Mouse (Mus musculus): ENCODE results near the gene Trim13. TPM values are rescaled to one million over a fixed set of nuclear protein-coding genes. Genes with fewer than 3 reads are reported as not detected.
A peak's percentile ranks its signal among the peaks of the same experiment; 100 is the strongest.
"Not testable (repeated sequence)": the region's sequence is repeated elsewhere in the genome, so short reads cannot be mapped to it uniquely, and the experiment has no call there.

The Trim13 gene
- polyA plus RNA-seq, 1 experiment = 14.3 TPM

DNA sequence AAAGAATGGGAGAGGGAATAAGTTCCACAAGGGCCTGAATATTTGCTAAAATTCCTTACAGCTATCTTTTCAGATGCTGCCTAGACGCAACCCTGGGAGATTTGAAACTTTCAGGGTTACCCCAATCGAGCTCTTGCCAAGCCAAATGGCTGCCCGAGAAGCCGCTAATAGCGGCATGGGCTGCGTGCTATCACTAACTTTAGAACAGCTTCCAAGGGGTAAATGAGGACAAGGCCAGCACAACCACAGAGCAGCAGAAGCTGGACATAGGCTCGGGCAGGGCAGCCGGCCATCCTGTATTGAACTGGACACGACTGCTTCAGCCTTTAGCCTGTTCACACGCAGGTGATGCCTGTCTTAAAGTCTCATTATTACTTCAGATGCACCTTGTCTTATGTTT, 23.0 kb upstream of the Trim13 start:
- no peaks in the 10 kb centered on the region for H3K4me1 ChIP-seq (ENCODE audit: control insufficient read depth, insufficient read depth, low read length)
- no peak overlapping the region for H3K4me3 ChIP-seq (ENCODE audit: insufficient read depth, low read length)
- TF ChIP-seq POLR2A (IDR thresholded peaks at IDR 0.05; ENCODE audit: extremely low read depth, insufficient read depth, low read length) (no peak), CTCF (IDR thresholded peaks at IDR 0.05; ENCODE audit: extremely low read depth, insufficient read depth, low read length) (no peak)
- H3K27ac ChIP-seq (ENCODE audit: insufficient read depth, low read length) = no peak overlapping the region

DNA sequence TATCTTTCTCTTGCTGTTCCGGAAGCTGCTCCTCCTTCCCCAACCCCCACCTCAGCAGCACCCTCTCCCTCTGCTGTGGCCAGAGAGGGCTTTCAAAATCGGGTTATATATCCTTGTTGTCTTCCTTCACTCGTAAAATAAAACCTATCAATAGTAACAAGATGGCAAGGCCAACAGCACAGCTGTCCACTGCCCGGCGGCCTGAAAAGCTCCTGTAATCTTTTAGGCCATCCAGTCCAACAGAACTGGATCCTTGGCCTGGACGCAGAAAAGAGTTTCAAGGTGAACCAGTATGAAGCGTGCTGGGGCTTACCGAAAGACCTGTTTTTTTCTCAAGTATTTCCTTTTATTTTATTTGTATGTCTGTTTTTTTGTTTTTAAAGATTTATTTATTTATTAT, 22.1 kb upstream of the Trim13 start:
- no peaks in the 10 kb centered on the region for H3K4me1 ChIP-seq (ENCODE audit: control insufficient read depth, insufficient read depth, low read length)
- H3K27ac ChIP-seq (ENCODE audit: insufficient read depth, low read length) = no peak overlapping the region
- H3K4me3 ChIP-seq (ENCODE audit: insufficient read depth, low read length) = no peak overlapping the region
- TF ChIP-seq CTCF (IDR thresholded peaks at IDR 0.05; ENCODE audit: extremely low read depth, insufficient read depth, low read length) (no peak), POLR2A (IDR thresholded peaks at IDR 0.05; ENCODE audit: extremely low read depth, insufficient read depth, low read length) (no peak)

DNA sequence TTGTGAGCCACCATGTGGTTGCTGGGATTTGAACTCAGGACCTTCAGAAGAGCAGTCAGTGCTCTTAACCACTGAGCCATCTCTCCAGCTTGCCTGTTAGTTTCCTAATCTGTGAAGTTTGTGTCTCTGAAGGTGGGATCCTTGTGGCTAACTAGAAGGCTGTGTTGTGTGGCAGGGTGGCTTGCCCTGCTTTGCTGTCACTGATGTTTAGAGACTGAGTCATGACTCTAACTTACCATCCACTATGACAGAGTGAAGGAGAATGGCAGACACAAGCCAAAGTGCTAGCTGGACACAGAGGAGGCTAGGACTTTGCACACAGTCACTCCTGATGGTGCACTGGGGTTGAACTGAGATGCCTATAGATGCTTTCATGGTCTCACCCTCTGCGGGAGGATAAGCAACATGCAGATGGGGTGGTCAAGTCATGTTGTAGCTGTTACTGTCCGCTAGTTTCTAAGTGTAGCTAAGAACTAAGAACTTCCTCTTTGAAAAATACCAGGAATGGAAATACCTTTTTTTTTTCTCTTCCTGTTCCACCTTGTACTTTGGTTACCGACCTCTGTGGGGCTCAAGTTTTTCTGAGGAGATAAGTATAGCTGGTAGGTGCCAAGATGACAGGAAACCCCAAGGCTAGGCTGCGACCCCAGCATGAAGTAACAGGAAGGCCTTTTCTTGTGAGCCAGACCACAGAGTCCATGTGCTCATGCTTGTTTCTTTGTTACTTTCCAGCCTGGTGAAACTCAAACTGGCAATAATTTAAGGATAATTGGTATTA, 8.6 kb upstream of the Trim13 start:
- no peak for TF ChIP-seq POLR2A (IDR thresholded peaks at IDR 0.05; ENCODE audit: extremely low read depth, insufficient read depth, low read length)
- Histone ChIP-seq H3K27ac (ENCODE audit: insufficient read depth, low read length) (no peak overlapping the region), H3K4me3 (ENCODE audit: insufficient read depth, low read length) (no peak overlapping the region), H3K4me1 (ENCODE audit: control insufficient read depth, insufficient read depth, low read length) (no peaks in the 10 kb centered on the region)

DNA sequence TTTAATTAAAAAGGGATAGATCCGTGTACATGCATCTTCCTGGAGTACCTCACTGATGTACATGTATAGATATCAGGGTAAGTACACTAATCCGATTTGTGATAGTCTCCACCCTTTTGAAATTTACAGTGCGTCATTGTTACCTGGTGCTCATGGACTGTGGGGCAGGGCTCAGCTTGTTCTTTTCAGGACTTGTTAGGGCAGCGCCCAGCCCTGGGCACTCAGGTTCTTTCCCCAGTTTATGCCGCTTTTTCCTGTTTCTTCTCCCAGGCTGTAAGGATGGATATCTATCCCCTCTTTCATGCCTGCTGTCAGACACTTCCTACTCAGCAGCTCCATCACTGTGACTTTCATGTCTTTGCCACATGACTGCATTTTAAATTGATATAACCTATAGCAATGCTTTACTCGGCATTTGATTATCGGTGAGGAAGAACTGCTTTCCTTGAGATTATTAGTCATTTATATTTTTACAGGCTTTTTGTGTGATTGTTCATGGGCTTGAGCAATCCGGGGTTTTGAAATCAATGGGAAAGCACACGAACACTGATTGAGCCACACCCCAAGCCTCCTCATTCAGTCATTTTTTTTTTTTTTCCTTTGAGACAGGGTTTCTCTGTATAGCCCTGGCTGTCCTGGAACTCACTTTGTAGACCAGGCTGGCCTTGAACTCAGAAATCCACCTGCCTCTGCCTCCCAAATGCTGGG, 1.2 kb upstream of the Trim13 start:
- peaks cover 3% of the 10 kb centered on the region; the same call in 1 of the 2 replicates for H3K4me1 ChIP-seq (ENCODE audit: control insufficient read depth, insufficient read depth, low read length)
- no peak overlapping the region for H3K27ac ChIP-seq (ENCODE audit: insufficient read depth, low read length)
- TF ChIP-seq CTCF (IDR thresholded peaks at IDR 0.05; ENCODE audit: extremely low read depth, insufficient read depth, low read length) (no peak), POLR2A (IDR thresholded peaks at IDR 0.05; ENCODE audit: extremely low read depth, insufficient read depth, low read length) (no peak)
- no peak overlapping the region for H3K4me3 ChIP-seq (ENCODE audit: insufficient read depth, low read length)

DNA sequence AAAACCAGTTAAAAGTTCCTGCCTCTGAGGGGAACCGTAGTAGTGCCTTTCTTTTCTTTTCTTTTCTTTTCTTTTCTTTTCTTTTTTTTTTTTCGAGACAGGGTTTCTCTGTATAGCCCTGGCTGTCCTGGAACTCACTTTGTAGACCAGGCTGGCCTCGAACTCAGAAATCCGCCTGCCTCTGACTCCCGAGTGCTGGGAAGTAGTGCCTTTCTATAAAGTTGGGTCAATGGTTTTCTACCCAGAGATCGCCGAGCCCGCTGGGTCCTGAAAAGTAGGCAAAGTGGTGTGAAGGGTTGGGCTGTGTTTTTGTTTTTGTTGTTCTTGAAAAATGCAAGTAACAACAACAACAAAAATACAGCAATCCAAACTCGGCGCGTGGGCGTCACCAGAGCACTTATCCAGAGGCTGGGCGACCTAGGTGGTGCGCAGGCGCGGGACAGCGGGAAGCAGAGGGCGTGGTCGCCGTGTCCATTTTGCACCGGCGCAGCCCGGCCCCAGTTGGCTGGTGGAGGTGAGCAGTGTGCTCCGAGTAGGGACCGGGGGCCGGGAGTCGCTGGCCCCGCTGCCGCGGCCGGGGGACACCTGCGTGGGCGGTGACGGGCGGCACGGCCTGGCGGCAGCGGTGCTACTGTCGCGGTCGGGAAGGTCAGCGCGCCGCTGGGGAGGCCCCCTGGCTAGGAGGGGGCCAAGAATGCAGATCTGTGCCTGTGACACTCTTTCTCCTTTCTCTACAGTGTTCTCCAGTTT, 1.2 kb downstream of the Trim13 start:
- TF ChIP-seq CTCF (IDR thresholded peaks at IDR 0.05; ENCODE audit: extremely low read depth, insufficient read depth, low read length) = no peak
- peak; percentile 71; the same call in 1 of the 2 replicates for TF ChIP-seq POLR2A (IDR thresholded peaks at IDR 0.05; ENCODE audit: extremely low read depth, insufficient read depth, low read length)
- Histone ChIP-seq H3K4me3 (ENCODE audit: insufficient read depth, low read length) (peak overlapping the region; percentile 61), H3K4me1 (ENCODE audit: control insufficient read depth, insufficient read depth, low read length) (peaks cover 4% of the 10 kb centered on the region; the same call in 1 of the 2 replicates), H3K27ac (ENCODE audit: insufficient read depth, low read length) (peak overlapping the region; percentile 80; the same call in 1 of the 2 replicates)

DNA sequence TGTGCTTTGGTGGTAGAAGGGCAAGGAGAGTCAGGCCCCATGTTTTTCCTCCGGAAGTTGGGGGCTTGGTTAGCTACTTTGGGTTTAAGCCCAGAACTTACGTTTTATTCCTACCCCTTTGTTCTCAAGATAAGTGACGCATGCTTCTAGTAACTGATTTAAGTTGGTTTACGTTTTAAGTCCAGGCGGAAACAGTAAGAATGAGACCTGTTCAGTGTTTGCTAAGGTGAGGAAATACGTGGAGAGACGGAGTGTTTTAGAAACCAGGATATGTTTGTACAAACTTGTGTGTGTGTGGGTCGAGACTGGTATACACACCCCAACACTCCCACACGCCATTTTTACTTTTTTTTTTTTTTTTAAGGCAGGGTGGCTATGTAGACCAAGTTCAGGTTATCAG, 3.3 kb downstream of the Trim13 start:
- TF ChIP-seq CTCF (IDR thresholded peaks at IDR 0.05; ENCODE audit: extremely low read depth, insufficient read depth, low read length) = no peak
- TF ChIP-seq POLR2A (IDR thresholded peaks at IDR 0.05; ENCODE audit: extremely low read depth, insufficient read depth, low read length) = no peak
- Histone ChIP-seq H3K4me3 (ENCODE audit: insufficient read depth, low read length) (no peak overlapping the region), H3K4me1 (ENCODE audit: control insufficient read depth, insufficient read depth, low read length) (peaks cover 4% of the 10 kb centered on the region; the same call in 1 of the 2 replicates), H3K27ac (ENCODE audit: insufficient read depth, low read length) (no peak overlapping the region)

DNA sequence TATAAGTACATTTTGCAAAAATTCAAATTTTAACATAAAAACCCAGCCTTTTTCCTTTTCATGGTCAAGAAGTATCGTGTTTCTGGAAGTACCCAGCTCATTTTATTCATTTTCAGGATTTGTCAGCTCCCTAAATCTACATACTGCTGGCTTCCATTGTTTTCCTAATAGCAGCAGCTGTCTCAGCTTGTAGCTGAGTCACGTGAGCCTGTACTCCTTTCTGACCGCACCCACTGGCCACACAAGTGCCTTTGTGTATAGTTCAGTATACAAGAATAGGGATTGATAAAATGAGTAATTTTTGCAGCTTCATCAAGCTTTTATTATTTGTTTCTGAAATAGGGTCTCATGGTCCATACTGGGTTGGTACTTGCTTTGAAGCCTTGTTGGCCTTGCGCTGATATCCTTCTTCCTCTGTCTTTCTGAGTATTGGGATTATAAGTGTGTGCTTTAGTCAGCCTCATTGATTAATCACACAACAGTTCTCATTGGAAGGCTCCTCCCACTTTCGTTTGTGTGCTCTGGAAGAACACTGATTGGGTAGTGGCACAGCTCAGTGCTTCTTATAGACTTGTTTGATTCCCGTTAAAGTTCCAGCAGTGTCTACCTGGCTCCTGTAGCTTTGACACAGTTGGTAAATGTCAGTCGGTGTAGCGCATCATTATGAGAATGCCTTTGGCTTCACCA, 5.2 kb downstream of the Trim13 start:
- TF ChIP-seq POLR2A (IDR thresholded peaks at IDR 0.05; ENCODE audit: extremely low read depth, insufficient read depth, low read length) (no peak), CTCF (IDR thresholded peaks at IDR 0.05; ENCODE audit: extremely low read depth, insufficient read depth, low read length) (no peak)
- H3K4me1 ChIP-seq (ENCODE audit: control insufficient read depth, insufficient read depth, low read length) = peaks cover 4% of the 10 kb centered on the region; the same call in 1 of the 2 replicates
- H3K27ac ChIP-seq (ENCODE audit: insufficient read depth, low read length) = peak overlapping the region; percentile 80

DNA sequence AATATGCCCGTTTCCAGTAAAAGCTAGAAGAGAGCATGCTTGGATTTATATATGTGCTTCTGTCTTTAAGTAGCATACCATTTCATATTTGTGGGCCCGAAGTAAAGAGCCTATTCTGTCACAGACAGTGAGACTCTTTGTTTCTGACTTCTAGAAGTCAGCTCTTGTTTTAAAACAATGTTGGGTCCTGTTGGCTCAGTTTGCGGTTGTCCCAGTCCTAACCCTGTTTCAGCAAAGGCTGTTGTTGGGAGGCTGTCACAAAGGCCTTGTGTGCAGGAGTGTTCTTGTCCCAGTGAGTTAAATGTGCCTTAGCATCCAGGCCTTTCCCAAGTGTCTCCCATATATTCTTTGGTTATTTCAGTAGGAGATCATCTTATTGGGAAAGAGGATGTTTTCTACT, 6.0 kb downstream of the Trim13 start:
- TF ChIP-seq POLR2A (IDR thresholded peaks at IDR 0.05; ENCODE audit: extremely low read depth, insufficient read depth, low read length) (no peak), CTCF (IDR thresholded peaks at IDR 0.05; ENCODE audit: extremely low read depth, insufficient read depth, low read length) (no peak)
- H3K4me3 ChIP-seq (ENCODE audit: insufficient read depth, low read length) = no peak overlapping the region
- peaks cover 4% of the 10 kb centered on the region; the same call in 1 of the 2 replicates for H3K4me1 ChIP-seq (ENCODE audit: control insufficient read depth, insufficient read depth, low read length)
- H3K27ac ChIP-seq (ENCODE audit: insufficient read depth, low read length) = peak overlapping the region; percentile 80; the same call in 1 of the 2 replicates

More for the DNA sequence above, 5.2 kb downstream of the Trim13 start:
- no peak overlapping the region for H3K4me3 ChIP-seq (ENCODE audit: insufficient read depth, low read length)

DNA sequence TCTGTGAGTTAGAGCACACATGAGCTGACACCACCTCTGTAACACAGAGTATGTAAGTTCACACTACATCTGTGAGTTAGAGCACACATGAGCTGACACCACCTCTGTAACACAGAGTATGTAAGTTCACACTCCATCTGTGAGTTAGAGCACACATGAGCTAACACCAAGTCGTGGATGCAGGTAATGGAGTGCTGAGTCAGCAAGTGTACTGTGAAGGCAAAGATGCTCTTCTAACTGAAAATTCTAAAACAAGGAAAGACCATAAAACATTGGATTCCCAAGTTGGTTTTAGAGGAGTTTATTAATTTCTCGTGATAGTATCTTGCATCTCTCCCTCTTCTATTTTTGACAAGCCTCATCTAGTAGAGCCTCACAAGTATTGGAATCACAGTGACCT, 8.0 kb downstream of the Trim13 start:
- not testable (repeated sequence) for H3K27ac ChIP-seq (ENCODE audit: insufficient read depth, low read length); H3K4me3 ChIP-seq (ENCODE audit: insufficient read depth, low read length); H3K4me1 ChIP-seq (ENCODE audit: control insufficient read depth, insufficient read depth, low read length)

Measured in cortical plate, adult 2 months (tissue).